Mouse (Mus musculus): Measurements from ENCODE around the gene Olfr1321.

Gene Olfr1321

GRCm38 (mm10) chrX:49734959-49735358, at the start of gene Olfr1321:
Gene Olfr1321 (minus strand): TSS chrX:49735059.
- 89% methylated on average over 2 of the region's 2 CpGs for WGBS

- WGBS = 33% methylated on average over 2 of the region's 2 CpGs
Observed at GRCm38 (mm10) chrX:49770828-49771227, 36.0 kb upstream of the Olfr1321 start.

- 23% methylated on average over 5 of the region's 5 CpGs for WGBS
Observed at GRCm38 (mm10) chrX:49745192-49745591, 10.3 kb upstream of the Olfr1321 start.

Measured in cerebral cortex, adult 2 months (tissue).